Mouse (Mus musculus) embryonic facial prominence, embryonic 12.5 days (tissue): Measurements from ENCODE around the gene Cadps. TPM values are rescaled to one million over a fixed set of nuclear protein-coding genes. Genes with fewer than 3 reads are reported as not detected.
"Not testable (repeated sequence)": the region's sequence is repeated elsewhere in the genome, so short reads cannot be mapped to it uniquely, and the experiment has no call there.

Source experiments
- ATAC-seq: fragments of 200-750 bp; cut with Nextera tagmentation; 2 replicates; pipeline ENCODE4 v1.8.0; 2017; ENCODE audit not compliant: insufficient number of reproducible peaks, insufficient read depth, low FRiP score, low TSS enrichment
- H3K27ac ChIP-seq: fragments of 300-500 bp; sonication (generic); 2 replicates; pipeline ENCODE4 v1.5.1; 2016; ENCODE audit warnings: mild to moderate bottlenecking
- H3K27me3 ChIP-seq: fragments of 300-500 bp; sonication (generic); 2 replicates; pipeline ENCODE4 v1.6.1; 2016; ENCODE audit warnings: mild to moderate bottlenecking, moderate library complexity
- H3K36me3 ChIP-seq: fragments of 300-500 bp; sonication (generic); 2 replicates; pipeline ENCODE4 v1.6.1; 2016; ENCODE audit warnings: mild to moderate bottlenecking
- H3K4me1 ChIP-seq: fragments of 300-500 bp; sonication (generic); 2 replicates; pipeline ENCODE4 v1.6.1; 2016
- H3K4me2 ChIP-seq: fragments of 300-500 bp; sonication (generic); replicated peaks from 2 replicates; pipeline ENCODE4 v1.6.1; 2016; ENCODE audit warnings: mild to moderate bottlenecking, moderate library complexity
- H3K4me3 ChIP-seq: fragments of 300-500 bp; sonication (generic); 2 replicates; pipeline ENCODE4 v1.5.1; 2016; ENCODE audit warnings: mild to moderate bottlenecking
- H3K9ac ChIP-seq: fragments of 300-500 bp; sonication (generic); 2 replicates; pipeline ENCODE4 v1.6.1; 2016; ENCODE audit warnings: mild to moderate bottlenecking, moderate library complexity
- H3K9me3 ChIP-seq: fragments of 300-500 bp; sonication (generic); 2 replicates; pipeline ENCODE4 v1.6.1; 2016; ENCODE audit warnings: mild to moderate bottlenecking, moderate library complexity
- WGBS: fragments of 180-500 bp; shearing (Covaris S2); methylation state at CpG from one replicate; pipeline ENCODE4 v1.1.7; 2016; 5-methylcytosine and 5-hydroxymethylcytosine counted together
- polyA plus RNA-seq: library from polyadenylated mRNA; unstranded; fragments of >200 nt; fragmentation: Nextera tagmentation; extraction: Ambion mirVana; gene quantifications from 2 replicates; pipeline ENCODE4 v1.2.1, GENCODE M21; 2016

Cadps gene
- polyA plus RNA-seq, 1 experiment from 2014 or later = 2.5 TPM

DNA sequence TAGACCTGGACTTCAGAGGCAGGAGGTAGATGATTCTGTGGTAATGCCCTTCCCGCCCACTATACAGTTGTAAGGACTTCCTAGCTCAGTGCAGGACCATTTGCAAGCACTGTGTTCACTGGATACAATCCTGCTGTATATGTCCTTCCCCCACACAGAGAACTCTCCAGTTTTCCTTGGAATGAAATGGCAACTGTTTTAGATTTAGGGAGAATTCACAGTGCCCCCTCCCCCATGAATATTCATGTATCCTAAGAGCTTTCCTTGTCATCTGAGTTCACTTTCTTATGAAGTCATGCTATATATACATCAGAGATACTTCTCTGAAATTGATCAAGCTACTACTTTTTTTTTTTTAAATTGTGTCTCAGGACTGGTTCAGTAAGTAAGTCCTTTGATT, 244.7 kb downstream of the Cadps start:
- Histone ChIP-seq H3K4me2 (no peak overlapping the region), H3K9me3 (no peaks in the 10 kb centered on the region), H3K27me3 (no peaks in the 10 kb centered on the region), H3K27ac (no peak overlapping the region), H3K9ac (no peak overlapping the region), H3K4me3 (no peak overlapping the region), H3K36me3 (no peaks in the 10 kb centered on the region), H3K4me1 (peaks cover 9% of the 10 kb centered on the region; the same call in 1 of the 2 replicates)
- WGBS = 87% methylated on average over 1 of the region's 1 CpGs
- no peak for ATAC-seq

DNA sequence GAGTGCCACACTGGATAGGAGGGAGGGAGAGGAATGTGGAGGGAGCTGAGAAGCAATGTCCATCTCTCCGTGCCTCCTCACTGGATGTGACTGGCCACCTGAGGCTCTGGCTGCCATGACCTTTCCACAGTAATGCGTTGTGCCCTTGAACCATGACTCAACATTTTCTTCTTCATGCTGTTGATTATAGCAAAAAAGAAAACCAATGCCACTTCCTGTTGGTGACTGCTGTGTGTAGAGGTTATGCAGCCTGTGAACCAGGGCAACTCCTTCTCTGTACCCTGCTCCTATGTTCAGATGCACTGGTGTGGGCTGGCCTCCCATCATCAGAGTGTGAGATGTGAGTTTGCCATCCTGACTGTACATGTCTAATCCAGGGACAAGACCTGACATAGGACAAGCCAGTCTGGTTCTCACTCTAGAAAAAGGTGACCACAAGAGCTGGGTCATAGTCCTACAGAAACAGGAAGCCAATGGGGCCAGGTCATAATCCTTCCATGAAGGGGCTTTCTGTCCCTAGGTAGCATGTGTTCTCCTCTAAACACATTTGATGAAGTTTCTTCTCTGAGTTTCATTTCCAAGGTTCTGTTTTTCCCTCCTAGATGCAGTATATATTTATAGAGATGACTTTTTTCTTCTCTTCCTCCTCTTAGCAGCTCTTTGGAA, 245.3 kb downstream of the Cadps start:
- Histone ChIP-seq H3K27me3 (no peaks in the 10 kb centered on the region), H3K27ac (no peak overlapping the region), H3K4me1 (peaks cover 9% of the 10 kb centered on the region; the same call in 1 of the 2 replicates), H3K9me3 (no peaks in the 10 kb centered on the region), H3K36me3 (no peaks in the 10 kb centered on the region), H3K9ac (no peak overlapping the region), H3K4me3 (no peak overlapping the region), H3K4me2 (no peak overlapping the region)
- no peak for ATAC-seq
- WGBS = 62% methylated on average over 2 of the region's 2 CpGs

DNA sequence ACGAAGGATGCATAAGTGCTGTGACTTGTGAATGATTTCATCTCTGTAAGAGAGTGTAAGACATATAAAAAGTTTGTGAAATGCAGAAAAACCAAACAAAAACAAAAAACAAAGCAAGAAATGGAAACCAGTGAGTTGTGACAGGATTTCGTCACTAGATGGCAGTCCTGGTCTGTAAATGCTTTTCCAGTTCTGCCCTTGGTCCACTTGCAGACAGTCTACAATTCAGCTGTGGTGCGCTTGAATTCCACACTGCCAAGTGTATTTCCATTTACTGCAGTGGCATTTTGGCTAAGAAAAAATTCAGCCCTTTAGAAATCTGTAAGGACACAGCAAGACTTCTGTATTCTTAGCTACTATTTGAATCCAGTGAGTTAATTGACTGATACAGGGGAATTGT, 247.8 kb downstream of the Cadps start:
- Histone ChIP-seq H3K36me3 (no peaks in the 10 kb centered on the region), H3K4me3 (no peak overlapping the region), H3K4me2 (no peak overlapping the region), H3K27me3 (no peaks in the 10 kb centered on the region), H3K27ac (no peak overlapping the region), H3K9ac (no peak overlapping the region), H3K4me1 (no peaks in the 10 kb centered on the region), H3K9me3 (no peaks in the 10 kb centered on the region)
- WGBS = 20% methylated on average over 3 of the region's 3 CpGs
- no peak for ATAC-seq

DNA sequence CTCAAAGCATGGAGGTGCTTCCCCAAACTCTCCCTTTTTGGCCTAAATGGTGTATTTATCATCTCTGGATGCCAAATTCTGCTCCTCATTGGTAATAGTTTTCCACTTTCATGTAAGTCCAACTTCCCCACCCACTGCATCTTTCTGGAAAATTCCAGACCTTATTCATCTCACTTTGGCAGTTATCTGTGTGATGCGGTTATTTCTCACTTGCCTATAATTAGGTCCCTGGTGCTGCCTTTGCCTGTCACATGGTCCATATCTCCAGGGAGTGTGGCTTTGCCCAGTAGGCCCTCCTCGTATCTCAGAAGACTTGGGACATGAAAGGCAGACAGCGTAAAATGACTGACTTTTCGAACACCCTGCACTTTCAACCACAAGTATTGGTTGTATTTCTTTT, 248.5 kb downstream of the Cadps start:
- no peak overlapping the region for H3K9ac ChIP-seq
- no peak for ATAC-seq
- no peaks in the 10 kb centered on the region for H3K27me3 ChIP-seq
- H3K27ac ChIP-seq = no peak overlapping the region
- WGBS = 83% methylated on average over 4 of the region's 4 CpGs
- no peak overlapping the region for H3K4me2 ChIP-seq
- no peak overlapping the region for H3K4me3 ChIP-seq
- no peaks in the 10 kb centered on the region for H3K36me3 ChIP-seq
- H3K4me1 ChIP-seq = no peaks in the 10 kb centered on the region
- no peaks in the 10 kb centered on the region for H3K9me3 ChIP-seq

DNA sequence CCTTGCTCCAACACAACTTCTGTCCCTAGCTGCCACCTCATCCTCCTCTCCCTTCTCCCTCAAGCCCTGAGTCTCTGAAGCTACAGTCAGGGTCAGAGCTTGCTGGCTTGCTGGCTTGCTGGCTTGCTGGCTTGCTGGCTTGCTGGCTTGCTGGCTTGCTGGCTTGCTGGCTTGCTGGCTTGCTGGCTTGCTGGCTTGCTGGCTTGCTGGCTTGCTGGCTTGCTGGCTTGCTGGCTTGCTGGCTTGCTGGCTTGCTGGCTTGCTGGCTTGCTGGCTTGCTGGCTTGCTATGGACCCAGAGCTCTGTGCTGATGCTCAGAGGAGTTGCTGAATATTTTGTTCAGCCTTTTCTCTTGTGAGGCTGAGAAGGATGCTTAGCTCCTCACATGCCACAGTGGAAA, 261.1 kb downstream of the Cadps start:
- H3K36me3 ChIP-seq = not testable (repeated sequence)

DNA sequence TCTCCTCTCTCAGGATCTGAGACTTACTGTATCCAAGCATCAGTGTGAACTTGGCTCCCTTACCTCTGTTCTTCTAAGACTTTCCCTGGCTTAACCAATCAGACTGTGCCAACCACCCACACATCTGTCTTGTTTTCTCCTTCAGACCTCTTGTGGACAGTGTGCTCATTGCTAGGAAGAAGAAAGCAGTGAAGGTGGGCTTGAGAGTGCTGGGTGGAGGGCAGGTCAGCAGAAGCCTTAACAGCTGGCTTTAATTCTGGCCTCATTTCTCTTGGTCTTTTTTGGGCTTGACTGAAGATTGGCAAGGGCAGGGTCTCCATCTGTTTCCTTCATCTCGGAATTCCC, 262.7 kb downstream of the Cadps start:
- no peaks in the 10 kb centered on the region for H3K27me3 ChIP-seq
- H3K4me1 ChIP-seq = peaks cover 4% of the 10 kb centered on the region; the same call in 1 of the 2 replicates
- H3K36me3 ChIP-seq = no peaks in the 10 kb centered on the region
- no peaks in the 10 kb centered on the region for H3K9me3 ChIP-seq
- H3K4me3 ChIP-seq = no peak overlapping the region
- H3K9ac ChIP-seq = no peak overlapping the region
- no peak overlapping the region for H3K27ac ChIP-seq
- no peak overlapping the region for H3K4me2 ChIP-seq
- 39% methylated on average over 1 of the region's 1 CpGs for WGBS
- no peak for ATAC-seq

More for the DNA sequence above, 261.1 kb downstream of the Cadps start:
- H3K27me3 ChIP-seq, H3K4me2 ChIP-seq, H3K27ac ChIP-seq, H3K9me3 ChIP-seq, ATAC-seq, H3K9ac ChIP-seq, H3K4me3 ChIP-seq, H3K4me1 ChIP-seq: not testable (repeated sequence)

DNA sequence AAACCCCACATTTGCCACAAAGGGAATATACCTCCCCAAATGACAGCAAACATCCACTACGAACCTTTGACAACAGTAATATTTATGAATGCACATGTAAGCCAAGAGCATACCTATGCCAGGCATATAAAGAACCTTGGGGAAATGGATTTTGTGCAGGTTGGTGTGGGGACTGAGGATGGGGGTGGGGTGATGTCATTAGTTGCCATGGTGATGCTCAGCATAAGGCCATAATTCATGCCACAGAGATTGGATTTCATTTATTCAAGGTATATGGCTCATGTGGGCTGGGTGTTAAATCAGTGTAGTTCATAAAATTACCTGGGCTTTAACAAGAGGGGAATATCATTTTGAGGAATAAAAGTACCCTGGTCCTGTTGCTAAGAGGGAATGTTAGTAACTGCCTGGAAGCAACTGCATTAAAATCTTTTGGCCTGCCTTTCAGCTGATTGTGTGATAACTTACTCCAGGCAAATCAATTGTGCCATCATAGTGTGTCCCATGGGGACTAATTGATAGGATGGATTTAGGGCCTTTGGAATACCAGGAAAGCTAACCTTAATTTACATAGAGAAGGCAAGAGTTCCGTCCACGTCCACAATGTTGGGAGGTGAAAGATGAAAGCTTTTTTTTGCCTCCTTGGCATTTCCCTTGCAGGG, 263.2 kb downstream of the Cadps start:
- Histone ChIP-seq H3K9me3 (no peaks in the 10 kb centered on the region), H3K4me1 (peaks cover 4% of the 10 kb centered on the region; the same call in 1 of the 2 replicates), H3K9ac (no peak overlapping the region), H3K4me3 (no peak overlapping the region), H3K4me2 (no peak overlapping the region), H3K27me3 (no peaks in the 10 kb centered on the region), H3K27ac (no peak overlapping the region), H3K36me3 (no peaks in the 10 kb centered on the region)
- ATAC-seq = no peak
- 75% methylated on average over 3 of the region's 3 CpGs for WGBS

DNA sequence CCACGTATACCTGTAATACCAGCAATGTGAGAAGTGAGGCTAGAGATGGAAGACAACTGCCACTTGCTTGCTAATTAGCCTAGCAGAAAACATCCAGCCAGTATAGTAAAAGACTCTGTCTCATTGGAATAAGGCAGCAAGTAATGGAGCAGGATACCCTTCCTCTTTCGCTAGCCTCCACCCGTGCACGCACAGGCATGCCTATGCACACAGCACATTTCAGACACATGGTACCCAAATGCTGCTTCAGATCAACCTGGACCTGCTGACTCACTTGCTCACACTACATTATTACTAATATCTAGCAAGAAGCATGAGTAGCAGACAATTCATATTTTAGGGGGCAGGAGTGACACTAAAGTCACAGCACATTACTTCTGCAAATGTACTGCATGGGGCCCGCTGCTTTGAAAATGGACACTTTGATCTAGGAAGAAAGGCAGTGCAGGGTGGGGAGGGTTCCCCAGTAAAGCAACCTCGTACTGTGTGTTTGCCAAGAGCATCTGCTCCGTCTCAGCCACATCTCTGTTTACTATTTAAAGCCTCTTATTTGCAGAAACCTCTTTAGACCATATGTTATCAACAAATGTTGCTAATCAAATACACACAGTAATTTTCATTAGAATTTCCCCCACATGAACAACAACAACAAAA, 263.8 kb downstream of the Cadps start:
- Histone ChIP-seq H3K36me3 (no peaks in the 10 kb centered on the region), H3K4me3 (no peak overlapping the region), H3K4me1 (peaks cover 4% of the 10 kb centered on the region; the same call in 1 of the 2 replicates), H3K4me2 (no peak overlapping the region), H3K9ac (no peak overlapping the region), H3K27ac (no peak overlapping the region), H3K9me3 (no peaks in the 10 kb centered on the region), H3K27me3 (no peaks in the 10 kb centered on the region)
- 69% methylated on average over 7 of the region's 7 CpGs for WGBS
- ATAC-seq = no peak

DNA sequence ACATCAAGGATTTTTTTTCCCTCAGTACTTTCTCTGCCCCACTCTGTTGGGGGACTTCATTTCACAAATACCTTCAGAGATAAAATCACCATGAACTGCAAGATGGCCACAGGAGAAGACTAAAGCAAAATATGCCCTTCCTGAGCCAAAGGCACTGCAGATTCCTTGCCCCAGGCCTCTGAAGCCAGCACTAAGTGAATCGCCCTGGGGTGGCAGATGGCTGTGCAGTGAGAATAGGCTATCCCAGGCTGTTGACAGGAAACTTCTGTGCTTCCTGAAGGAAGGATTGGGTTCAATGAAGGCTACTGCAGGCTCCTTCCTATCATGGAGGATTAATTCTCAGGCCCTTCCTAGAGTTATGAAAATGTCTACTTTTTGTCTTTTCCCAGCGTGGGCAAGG, 268.4 kb downstream of the Cadps start:
- no peaks in the 10 kb centered on the region for H3K9me3 ChIP-seq
- no peak overlapping the region for H3K9ac ChIP-seq
- no peak for ATAC-seq
- H3K27ac ChIP-seq = no peak overlapping the region
- H3K4me3 ChIP-seq = no peak overlapping the region
- H3K27me3 ChIP-seq = no peaks in the 10 kb centered on the region
- H3K36me3 ChIP-seq = no peaks in the 10 kb centered on the region
- peaks cover 4% of the 10 kb centered on the region; the same call in 1 of the 2 replicates for H3K4me1 ChIP-seq
- WGBS = 61% methylated on average over 2 of the region's 2 CpGs
- no peak overlapping the region for H3K4me2 ChIP-seq

DNA sequence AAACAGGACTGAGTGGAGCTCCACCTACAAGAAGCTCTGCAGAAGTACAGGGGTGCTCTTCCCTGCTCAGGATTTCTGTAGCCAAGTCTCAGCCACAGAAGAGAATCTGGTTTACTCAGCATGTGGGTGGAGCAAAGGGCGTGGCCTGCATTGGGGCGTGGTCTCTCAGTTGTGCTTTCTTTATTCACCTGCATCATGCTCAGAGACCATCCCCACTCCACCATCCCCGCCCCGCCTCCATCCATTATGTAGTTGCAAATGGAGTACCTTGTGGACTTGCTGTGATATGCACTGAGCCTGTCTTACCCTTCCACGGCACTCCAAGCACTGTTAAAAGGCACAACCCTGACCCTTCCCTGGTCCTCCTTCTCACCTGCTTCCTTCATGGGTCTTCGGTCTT, 271.5 kb downstream of the Cadps start:
- no peak overlapping the region for H3K9ac ChIP-seq
- H3K4me1 ChIP-seq = no peaks in the 10 kb centered on the region
- no peak overlapping the region for H3K4me2 ChIP-seq
- H3K4me3 ChIP-seq = no peak overlapping the region
- no peaks in the 10 kb centered on the region for H3K9me3 ChIP-seq
- H3K27me3 ChIP-seq = no peaks in the 10 kb centered on the region
- H3K27ac ChIP-seq = no peak overlapping the region
- WGBS = 41% methylated on average over 6 of the region's 6 CpGs
- no peak for ATAC-seq
- no peaks in the 10 kb centered on the region for H3K36me3 ChIP-seq

DNA sequence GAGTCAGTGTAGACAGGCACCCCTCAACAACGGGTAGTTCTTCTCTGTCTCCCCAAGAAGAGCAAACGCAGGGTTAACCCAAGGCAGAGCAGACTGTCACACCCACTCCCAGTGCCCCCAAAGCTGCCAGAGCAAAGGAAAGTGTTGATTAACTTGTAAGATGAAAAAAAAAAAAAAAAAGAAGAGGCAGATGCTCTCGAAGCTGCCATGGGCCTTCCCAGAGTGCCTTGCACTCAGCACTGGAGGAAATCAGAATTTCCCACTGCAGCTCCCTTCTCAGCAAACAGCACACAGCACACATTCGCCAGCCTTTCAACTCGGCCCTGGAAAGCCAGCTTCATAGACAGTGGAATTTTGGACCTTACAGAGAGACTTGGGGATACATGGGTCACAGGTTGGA, 271.9 kb downstream of the Cadps start:
- Histone ChIP-seq H3K36me3 (no peaks in the 10 kb centered on the region), H3K4me1 (no peaks in the 10 kb centered on the region), H3K4me2 (no peak overlapping the region), H3K27ac (no peak overlapping the region), H3K4me3 (no peak overlapping the region), H3K9ac (no peak overlapping the region), H3K27me3 (no peaks in the 10 kb centered on the region), H3K9me3 (no peaks in the 10 kb centered on the region)
- 51% methylated on average over 5 of the region's 5 CpGs for WGBS
- no peak for ATAC-seq

DNA sequence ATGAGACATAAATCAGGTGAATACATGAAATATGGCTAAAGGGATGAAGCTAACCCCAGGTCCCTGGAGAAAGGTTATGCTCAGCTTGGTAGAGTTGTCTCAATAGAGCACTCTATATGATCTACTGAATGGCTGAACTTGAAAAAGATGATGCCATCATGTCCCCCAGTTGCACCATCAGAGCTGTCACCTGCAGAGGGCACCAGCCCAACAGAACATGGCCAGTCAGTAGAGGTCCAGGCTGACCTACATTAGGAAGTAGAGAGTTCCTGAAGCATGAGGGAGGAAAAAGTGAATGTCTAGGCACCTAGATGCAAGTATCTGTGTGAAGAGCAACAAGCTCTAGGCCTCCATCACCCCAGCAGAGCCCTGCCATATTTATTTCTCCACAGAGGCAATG, 273.6 kb downstream of the Cadps start:
- no peak overlapping the region for H3K9ac ChIP-seq
- no peaks in the 10 kb centered on the region for H3K27me3 ChIP-seq
- H3K9me3 ChIP-seq = no peaks in the 10 kb centered on the region
- no peak overlapping the region for H3K27ac ChIP-seq
- H3K36me3 ChIP-seq = no peaks in the 10 kb centered on the region
- no peak overlapping the region for H3K4me3 ChIP-seq
- H3K4me2 ChIP-seq = no peak overlapping the region
- no peak for ATAC-seq
- H3K4me1 ChIP-seq = no peaks in the 10 kb centered on the region
